Mouse (Mus musculus): Measurements from ENCODE around the gene Ikzf1.

DNA sequence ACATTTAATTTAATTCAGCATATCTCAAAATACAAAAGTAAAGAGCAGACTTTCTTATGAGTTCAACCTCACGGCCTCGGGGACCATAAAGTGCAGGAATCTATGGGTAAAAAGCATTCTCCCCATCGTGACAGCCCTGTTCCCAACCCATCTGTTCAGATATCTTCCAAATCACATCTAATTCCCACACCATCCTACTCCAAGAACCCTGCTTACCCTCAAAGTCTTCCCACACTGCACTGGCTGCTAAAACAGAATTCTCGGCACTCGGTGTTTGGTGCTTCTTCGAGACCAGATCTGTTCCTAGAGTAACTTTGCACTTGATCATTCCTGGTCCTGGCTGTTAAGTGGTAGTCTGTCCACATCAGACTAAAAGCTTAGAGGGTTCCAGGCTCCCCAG is 93.5 kb downstream of the Ikzf1 start:
- TF ChIP-seq CTCF (IDR thresholded peaks at IDR 0.05; ENCODE audit: low read depth): no peak
- TF ChIP-seq EP300 (IDR thresholded peaks at IDR 0.05; ENCODE audit: low read depth): no peak

All from heart, postnatal 0 days (tissue).